Mouse (Mus musculus) thymus, adult 2 months (tissue): ENCODE data around the gene Lypd6b.

ENCODE experiments used
- CTCF ChIP-seq: fragments of 200-500 bp; IDR thresholded peaks from 2 replicates; pipeline ENCODE4 v1.5.1; 2012; ENCODE audit warnings: mild to moderate bottlenecking, control low read depth, low read length, moderate library complexity, borderline replicate concordance; ENCODE audit not compliant: control insufficient read depth, poor library complexity, insufficient read depth; ENCODE audit errors: extremely low read depth
- POLR2A ChIP-seq: fragments of 200-500 bp; IDR thresholded peaks from 2 replicates; pipeline ENCODE4 v1.6.1; 2012; ENCODE audit warnings: mild to moderate bottlenecking, low read length, control low read depth, moderate library complexity; ENCODE audit not compliant: control insufficient read depth, poor library complexity, insufficient read depth; ENCODE audit errors: extremely low read depth

DNA sequence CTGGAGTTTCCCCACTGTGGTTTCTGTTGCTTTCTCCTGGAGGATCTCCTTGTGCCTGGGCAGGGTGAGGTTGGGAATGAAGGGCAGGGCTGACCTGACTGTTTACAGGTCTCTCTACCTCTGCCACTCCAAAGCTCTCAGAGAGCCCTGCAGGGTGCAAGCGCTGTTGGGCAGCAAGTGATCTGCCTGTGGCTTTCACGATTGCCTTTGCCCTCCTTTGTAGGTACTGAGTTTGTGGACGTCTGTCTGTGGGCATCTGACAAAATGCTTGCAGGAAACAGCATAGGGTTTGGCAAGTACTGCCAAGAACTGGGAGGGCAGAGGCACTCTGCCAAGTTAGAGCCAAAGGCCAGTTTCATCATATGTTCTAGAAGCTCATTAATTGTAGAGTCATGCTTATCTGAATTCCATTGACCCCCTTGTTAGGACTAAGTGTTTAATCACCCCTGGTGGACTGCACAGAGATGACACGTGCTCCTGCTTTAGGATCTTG lies 24.4 kb downstream of the Lypd6b start:
- TF ChIP-seq POLR2A (no peak), CTCF (no peak)
